ENCODE assay signal across 10 mouse cellular contexts in genomic region chr11:76255431-76256001, GRCm38 (mm10). TPM values are rescaled to one million over a fixed set of nuclear protein-coding genes. Genes with fewer than 3 reads are reported as not detected.
DNase-seq lines count a peak whose midpoint lies in the region; ATAC-seq lines count a peak whose summit lies in the region.
"Had no signal": no experiment of that assay in that cellular context is flagged by ENCODE, and none has a peak within 500 bp of the region (broad histone marks: within the 10 kb centered on the region; RNA-seq: fewer than 3 reads in every experiment).

No protein-coding gene starts in this region.

- no peaks in the 10 kb centered on the region for H3K9me3 ChIP-seq in midbrain, embryonic 10.5 days (replicated peaks)
- no peaks in the 10 kb centered on the region for H3K9me3 ChIP-seq in midbrain, embryonic 15.5 days
- no peaks in the 10 kb centered on the region for H3K9me3 ChIP-seq in limb, embryonic 12.5 days
- H3K9me3 ChIP-seq: liver, embryonic 15.5 days had no signal

- peaks cover 62% of the 10 kb centered on the region for H3K4me1 ChIP-seq in midbrain, embryonic 10.5 days
- H3K4me1 ChIP-seq in midbrain, embryonic 15.5 days = peaks cover 8% of the 10 kb centered on the region
- H3K4me1 ChIP-seq in limb, embryonic 12.5 days (replicated peaks) = peaks cover 43% of the 10 kb centered on the region
- H3K4me1 ChIP-seq: liver, embryonic 15.5 days had no signal

- 75% methylated on average over 4 of the region's 4 CpGs for WGBS in midbrain, embryonic 10.5 days
- WGBS in midbrain, embryonic 15.5 days = 70% methylated on average over 4 of the region's 4 CpGs
- WGBS in limb, embryonic 12.5 days = 32% methylated on average over 4 of the region's 4 CpGs

- H3K9ac ChIP-seq in midbrain, embryonic 15.5 days = no peak overlapping the region
- no peak overlapping the region for H3K9ac ChIP-seq in limb, embryonic 12.5 days (replicated peaks)
- H3K9ac ChIP-seq: liver, embryonic 15.5 days had no signal

- H3K4me2 ChIP-seq in midbrain, embryonic 15.5 days = no peak overlapping the region
- no peak overlapping the region for H3K4me2 ChIP-seq in limb, embryonic 12.5 days
- H3K4me2 ChIP-seq: liver, embryonic 15.5 days had no signal

- H3K4me3 ChIP-seq in midbrain, embryonic 10.5 days = no peak overlapping the region
- H3K4me3 ChIP-seq in midbrain, embryonic 15.5 days = no peak overlapping the region
- H3K4me3 ChIP-seq in limb, embryonic 12.5 days (replicated peaks) = no peak overlapping the region
- H3K4me3 ChIP-seq: liver, embryonic 15.5 days had no signal

- no peak for ATAC-seq in midbrain, embryonic 15.5 days (replicated peaks)
- 0 out of 2 replicates have a peak, but pooled peaks have one; percentile 9 for ATAC-seq in limb, embryonic 12.5 days (ENCODE audit: insufficient number of reproducible peaks, insufficient read depth, low FRiP score, low TSS enrichment, low read depth)
- no peak for ATAC-seq in megakaryocyte, adult 5-6 weeks (ENCODE audit: poor library complexity, severe bottlenecking)

- H3K27me3 ChIP-seq in midbrain, embryonic 10.5 days (ENCODE audit: low read depth, poor library complexity, severe bottlenecking) = no peaks in the 10 kb centered on the region
- H3K27me3 ChIP-seq in midbrain, embryonic 15.5 days (replicated peaks) = no peaks in the 10 kb centered on the region
- H3K27me3 ChIP-seq in limb, embryonic 12.5 days = no peaks in the 10 kb centered on the region
- H3K27me3 ChIP-seq: liver, embryonic 15.5 days had no signal

- peaks cover 43% of the 10 kb centered on the region for H3K36me3 ChIP-seq in midbrain, embryonic 10.5 days
- H3K36me3 ChIP-seq in midbrain, embryonic 15.5 days (replicated peaks) = no peaks in the 10 kb centered on the region; the same call in 1 of the 2 replicates
- peaks cover 41% of the 10 kb centered on the region for H3K36me3 ChIP-seq in limb, embryonic 12.5 days

- H3K27ac ChIP-seq in midbrain, embryonic 10.5 days (replicated peaks) = peak overlapping the region; percentile 46; the same call in 1 of the 2 replicates
- H3K27ac ChIP-seq in midbrain, embryonic 15.5 days = no peak overlapping the region
- peak overlapping the region; percentile 79 for H3K27ac ChIP-seq in limb, embryonic 12.5 days
- H3K27ac ChIP-seq: liver, embryonic 15.5 days had no signal

- DNase-seq in embryo, embryonic 10 days (ENCODE audit: low spot score) = peak; percentile 35
- no peak for DNase-seq in embryo, embryonic 9.5 days (ENCODE audit: extremely low spot score)
- DNase-seq in midbrain, embryonic 10.5 days (ENCODE audit: low spot score) = no peak
- peak; percentile 81 to 85 for DNase-seq in cerebellum, postnatal 36 days
- DNase-seq in kidney, adult 9 months = no peak

RNA-seq across cellular contexts. Expression of gene Glod4, which starts 12.0 kb away (rescaled TPM):
- polyA plus RNA-seq in midbrain, embryonic 10.5 days (2016; fragmentation: Nextera tagmentation; extraction: Ambion mirVana) = 130 and 135 TPM in 2 replicates
- 121 and 123 TPM in 2 replicates for polyA plus RNA-seq in midbrain, embryonic 15.5 days (2015; fragmentation: Nextera tagmentation; extraction: Ambion mirVana)
- 125 and 136 TPM in 2 replicates for polyA plus RNA-seq in limb, embryonic 12.5 days (2016; fragmentation: Nextera tagmentation; extraction: Ambion mirVana)
- total RNA-seq in megakaryocyte, adult 5-6 weeks (2015) = 41.2 and 63.4 TPM in 2 replicates
- total RNA-seq in megakaryocyte, adult 5-6 weeks (2017) = 89.6 and 159 TPM in 2 replicates

RNA-seq across cellular contexts. Expression of gene Mrm3, which starts 12.0 kb away (rescaled TPM):
- polyA plus RNA-seq in midbrain, embryonic 10.5 days (2016; fragmentation: Nextera tagmentation; extraction: Ambion mirVana) = 23.4 and 24.5 TPM in 2 replicates
- polyA plus RNA-seq in midbrain, embryonic 15.5 days (2015; fragmentation: Nextera tagmentation; extraction: Ambion mirVana) = 25.8 and 27.0 TPM in 2 replicates
- polyA plus RNA-seq in limb, embryonic 12.5 days (2016; fragmentation: Nextera tagmentation; extraction: Ambion mirVana) = 23.0 and 23.9 TPM in 2 replicates
- 4.5 and 5.9 TPM in 2 replicates for total RNA-seq in megakaryocyte, adult 5-6 weeks (2015)
- total RNA-seq in megakaryocyte, adult 5-6 weeks (2017) = 7.5 and 8.6 TPM in 2 replicates

RNA-seq across cellular contexts. Expression of gene Gemin4, which starts 38.1 kb away (rescaled TPM):
- polyA plus RNA-seq in midbrain, embryonic 10.5 days (2016; fragmentation: Nextera tagmentation; extraction: Ambion mirVana) = 45.4 and 51.3 TPM in 2 replicates
- polyA plus RNA-seq in midbrain, embryonic 15.5 days (2015; fragmentation: Nextera tagmentation; extraction: Ambion mirVana) = 13.2 and 15.6 TPM in 2 replicates
- polyA plus RNA-seq in limb, embryonic 12.5 days (2016; fragmentation: Nextera tagmentation; extraction: Ambion mirVana) = 33.0 and 34.5 TPM in 2 replicates
- total RNA-seq in megakaryocyte, adult 5-6 weeks (2015) = 2.1 and 6.1 TPM in 2 replicates
- 2.9 and 6.0 TPM in 2 replicates for total RNA-seq in megakaryocyte, adult 5-6 weeks (2017)

RNA-seq across cellular contexts. Expression of gene Dbil5, which starts 38.1 kb away (rescaled TPM):
- 0.88 TPM in 1 of 2 replicates, not detected in the other for polyA plus RNA-seq in midbrain, embryonic 10.5 days (2016; fragmentation: Nextera tagmentation; extraction: Ambion mirVana)
- polyA plus RNA-seq in midbrain, embryonic 15.5 days (2015; fragmentation: Nextera tagmentation; extraction: Ambion mirVana) = 0.54 and 0.74 TPM in 2 replicates
- 0.95 and 1.0 TPM in 2 replicates for polyA plus RNA-seq in limb, embryonic 12.5 days (2016; fragmentation: Nextera tagmentation; extraction: Ambion mirVana)
- not detected in 2 replicates for total RNA-seq in megakaryocyte, adult 5-6 weeks (2015)
- not detected in 2 replicates for total RNA-seq in megakaryocyte, adult 5-6 weeks (2017)
- total RNA-seq: granulocyte monocyte progenitor cell, adult 5-6 weeks had no signal

Comparison
In these comparisons a context has a peak if more than half of its experiments do, and no peak if none do; other contexts are left out.
1. DNase-seq: peak in embryo, embryonic 10 days (single experiment) and cerebellum, postnatal 36 days (2 of 2); none in embryo, embryonic 9.5 days (single experiment), midbrain, embryonic 10.5 days (single experiment) and kidney, adult 9 months (single experiment).